Comparison of ENCODE assay signal across 15 mouse cellular contexts in genomic region chr11:120171168-120171567, GRCm38 (mm10). TPM values are rescaled to one million over a fixed set of nuclear protein-coding genes. Genes with fewer than 3 reads are reported as not detected.
DNase-seq lines count a peak whose midpoint lies in the region; ATAC-seq and TF ChIP-seq lines count a peak whose summit lies in the region.
"Had no signal": no experiment of that assay in that cellular context is flagged by ENCODE, and none has a peak within 500 bp of the region (broad histone marks: within the 10 kb centered on the region; RNA-seq: fewer than 3 reads in every experiment).

No protein-coding gene starts in this region.

- TF ChIP-seq CTCF in gastrocnemius, adult 2 months (IDR thresholded peaks at IDR 0.05), result no peak
- TF ChIP-seq CTCF in stomach, postnatal 0 days (IDR thresholded peaks at IDR 0.05; ENCODE audit: low read depth), result no peak
- TF ChIP-seq CTCF in intestine, postnatal 0 days (IDR thresholded peaks at IDR 0.05; ENCODE audit: low read depth), result no peak

- H3K4me3 ChIP-seq in gastrocnemius, adult 2 months, result no peak overlapping the region
- no peak overlapping the region for H3K4me3 ChIP-seq in stomach, embryonic 14.5 days (ENCODE audit: low read depth, low read length)
- no peak overlapping the region for H3K4me3 ChIP-seq in stomach, postnatal 0 days (ENCODE audit: low read depth, low read length)
- H3K4me3 ChIP-seq in intestine, postnatal 0 days (ENCODE audit: low read depth, low read length), result no peak overlapping the region
- H3K4me3 ChIP-seq: neural tube, embryonic 15.5 days had no signal

- no peak for TF ChIP-seq EP300 in stomach, postnatal 0 days (optimal IDR thresholded peaks at IDR 0.05)

- 46% methylated on average over 8 of the region's 8 CpGs for WGBS in stomach, embryonic 14.5 days
- WGBS in stomach, postnatal 0 days, result 59% methylated on average over 8 of the region's 8 CpGs
- WGBS in intestine, postnatal 0 days, result 38% methylated on average over 8 of the region's 8 CpGs

- no peaks in the 10 kb centered on the region for H3K27me3 ChIP-seq in stomach, embryonic 14.5 days (ENCODE audit: control insufficient read depth, insufficient read depth, low read length)
- no peaks in the 10 kb centered on the region for H3K27me3 ChIP-seq in stomach, postnatal 0 days (ENCODE audit: control insufficient read depth, insufficient read depth, low read length)
- H3K27me3 ChIP-seq in intestine, postnatal 0 days (replicated peaks; ENCODE audit: control insufficient read depth, insufficient read depth, low read length), result no peaks in the 10 kb centered on the region
- H3K27me3 ChIP-seq: neural tube, embryonic 15.5 days had no signal

- H3K9me3 ChIP-seq in stomach, embryonic 14.5 days (ENCODE audit: control insufficient read depth, low read depth, low read length), result no peaks in the 10 kb centered on the region
- H3K9me3 ChIP-seq in stomach, postnatal 0 days (ENCODE audit: control insufficient read depth, low read length), result no peaks in the 10 kb centered on the region
- H3K9me3 ChIP-seq in intestine, postnatal 0 days (ENCODE audit: control insufficient read depth), result no peaks in the 10 kb centered on the region
- H3K9me3 ChIP-seq: neural tube, embryonic 15.5 days had no signal

- no peak overlapping the region for H3K4me2 ChIP-seq in stomach, embryonic 14.5 days (replicated peaks; ENCODE audit: low read depth, low read length)
- H3K4me2 ChIP-seq in stomach, postnatal 0 days (replicated peaks; ENCODE audit: low read depth), result no peak overlapping the region
- 0 out of 2 replicates have a peak overlapping the region, but pooled peaks have one; percentile 1 for H3K4me2 ChIP-seq in intestine, postnatal 0 days (replicated peaks; ENCODE audit: low read depth)
- H3K4me2 ChIP-seq: midbrain, embryonic 11.5 days; neural tube, embryonic 15.5 days had no signal

- 0 out of 2 replicates have a peak, but pooled peaks cover 4% of the 10 kb centered on the region for H3K4me1 ChIP-seq in stomach, embryonic 14.5 days (ENCODE audit: control insufficient read depth, insufficient read depth, low read length)
- no peaks in the 10 kb centered on the region for H3K4me1 ChIP-seq in stomach, postnatal 0 days (replicated peaks; ENCODE audit: control insufficient read depth, insufficient read depth)
- peaks cover 17% of the 10 kb centered on the region for H3K4me1 ChIP-seq in intestine, postnatal 0 days (replicated peaks; ENCODE audit: control insufficient read depth, insufficient read depth, low read length)

- peak; percentile 24; the same call in 1 of the 2 replicates for ATAC-seq in stomach, embryonic 14.5 days (ENCODE audit: insufficient number of reproducible peaks, insufficient read depth, low FRiP score, low read depth)
- no peak for ATAC-seq in stomach, postnatal 0 days (ENCODE audit: low FRiP score, low TSS enrichment)
- ATAC-seq in intestine, postnatal 0 days, result peak; percentile 41; the same call in 1 of the 2 replicates
- ATAC-seq: CD4-positive, CD25-positive, alpha-beta regulatory T cell, adult 4 months had no signal

- peak; percentile 20 for DNase-seq in gastrocnemius, adult 2 months
- DNase-seq in gastrocnemius, postnatal 10 days, result no peak
- DNase-seq in stomach, postnatal 0 days (ENCODE audit: low spot score), result no peak
- no peak for DNase-seq in layer of hippocampus, adult 9-10 months (ENCODE audit: low spot score)
- DNase-seq in ovary, postnatal 14 days (ENCODE audit: low spot score), result no peak
- DNase-seq in testis, postnatal 14 days (ENCODE audit: low spot score), result no peak
- DNase-seq: cerebellum, adult 9-11 months; gastrocnemius, postnatal 14 days; lung, adult 2 months; thymus, adult 18-20 months had no signal

- no peak overlapping the region for H3K27ac ChIP-seq in gastrocnemius, adult 2 months
- H3K27ac ChIP-seq in stomach, embryonic 14.5 days (ENCODE audit: low read length), result no peak overlapping the region
- H3K27ac ChIP-seq in stomach, postnatal 0 days (replicated peaks), result no peak overlapping the region
- H3K27ac ChIP-seq in intestine, postnatal 0 days (ENCODE audit: low read depth, low read length), result no peak overlapping the region
- H3K27ac ChIP-seq: neural tube, embryonic 15.5 days had no signal

- intact Hi-C loops in gastrocnemius, adult 2 months (cut with DNase I), result no loop called here

- no peaks in the 10 kb centered on the region for H3K36me3 ChIP-seq in stomach, embryonic 14.5 days (ENCODE audit: control insufficient read depth, insufficient read depth, low read length)
- no peaks in the 10 kb centered on the region for H3K36me3 ChIP-seq in stomach, postnatal 0 days (ENCODE audit: control insufficient read depth, insufficient read depth, low read length)
- H3K36me3 ChIP-seq in intestine, postnatal 0 days (ENCODE audit: control insufficient read depth, insufficient read depth), result no peaks in the 10 kb centered on the region
- H3K36me3 ChIP-seq: neural tube, embryonic 15.5 days had no signal

- H3K9ac ChIP-seq in stomach, embryonic 14.5 days (replicated peaks; ENCODE audit: low read depth, low read length), result no peak overlapping the region
- H3K9ac ChIP-seq in stomach, postnatal 0 days (ENCODE audit: low read length), result no peak overlapping the region
- no peak overlapping the region for H3K9ac ChIP-seq in intestine, postnatal 0 days (ENCODE audit: low read depth, low read length)
- H3K9ac ChIP-seq: neural tube, embryonic 15.5 days had no signal

RNA-seq across cellular contexts. Expression of gene Slc38a10, which starts 20.0 kb away (rescaled TPM):
- 10 to 100 TPM; 32.2 to 51.7 TPM for total RNA-seq in gastrocnemius, adult 2 months (2021)
- 10 to 100 TPM; 66.0 to 82.7 TPM for total RNA-seq in gastrocnemius, postnatal 10 days (2021)
- polyA plus RNA-seq in stomach, embryonic 14.5 days (2014; fragmentation: Nextera tagmentation; extraction: Ambion mirVana), result 68.4 and 71.1 TPM in 2 replicates
- polyA plus RNA-seq in stomach, postnatal 0 days (2015; fragmentation: Nextera tagmentation; extraction: Ambion mirVana), result 40.5 and 42.3 TPM in 2 replicates
- polyA plus RNA-seq in intestine, postnatal 0 days (2015; fragmentation: Nextera tagmentation; extraction: Ambion mirVana), result 56.4 and 57.3 TPM in 2 replicates
